Mouse (Mus musculus) stomach, postnatal 0 days (tissue): ENCODE data around the gene Rgma. TPM values are rescaled to one million over a fixed set of nuclear protein-coding genes. Genes with fewer than 3 reads are reported as not detected.

ENCODE experiments used
- ATAC-seq: fragments of 200-750 bp; cut with Nextera tagmentation; 2 replicates; pipeline ENCODE4 v1.8.0; 2017; ENCODE audit not compliant: low FRiP score, low TSS enrichment
- DNase-seq: peaks from one replicate; pipeline ENCODE4 v3.0.0-alpha.2; 2016; ENCODE audit warnings: low spot score
- H3K27ac ChIP-seq: fragments of 300-500 bp; sonication (generic); replicated peaks from 2 replicates; pipeline ENCODE4 v1.5.1; 2014; ENCODE audit warnings: mild to moderate bottlenecking, control low read depth
- H3K27me3 ChIP-seq: fragments of 300-500 bp; sonication (generic); 2 replicates; pipeline ENCODE4 v1.6.1; 2014; ENCODE audit warnings: low read length; ENCODE audit not compliant: control insufficient read depth, insufficient read depth
- H3K36me3 ChIP-seq: fragments of 300-500 bp; sonication (generic); 2 replicates; pipeline ENCODE4 v1.6.1; 2014; ENCODE audit warnings: low read length, mixed read lengths; ENCODE audit not compliant: control insufficient read depth, insufficient read depth
- H3K4me1 ChIP-seq: fragments of 300-500 bp; sonication (generic); replicated peaks from 2 replicates; pipeline ENCODE4 v1.6.1; 2014; ENCODE audit warnings: antibody characterized with exemption; ENCODE audit not compliant: control insufficient read depth, insufficient read depth
- H3K4me2 ChIP-seq: fragments of 300-500 bp; sonication (generic); replicated peaks from 2 replicates; pipeline ENCODE4 v1.6.1; 2014; ENCODE audit warnings: low read depth, mild to moderate bottlenecking, control low read depth, moderate library complexity
- H3K4me3 ChIP-seq: fragments of 300-500 bp; sonication (generic); 2 replicates; pipeline ENCODE4 v1.5.1; 2014; ENCODE audit warnings: low read depth, low read length, control low read depth
- H3K9ac ChIP-seq: fragments of 300-500 bp; sonication (generic); 2 replicates; pipeline ENCODE4 v1.6.1; 2014; ENCODE audit warnings: mild to moderate bottlenecking, low read length, control low read depth, mixed read lengths
- H3K9me3 ChIP-seq: fragments of 300-500 bp; sonication (generic); 2 replicates; pipeline ENCODE4 v1.6.1; 2016; ENCODE audit warnings: low read length; ENCODE audit not compliant: control insufficient read depth
- CTCF ChIP-seq: IDR thresholded peaks from 2 replicates; pipeline ENCODE4 v1.5.1; 2016; ENCODE audit warnings: antibody characterized with exemption, low read depth, mild to moderate bottlenecking, moderate library complexity
- EP300 ChIP-seq: optimal IDR thresholded peaks from 2 replicates; pipeline ENCODE3; 2016; ENCODE audit warnings: antibody characterized with exemption
- WGBS: fragments of 180-500 bp; shearing (Covaris S2); extraction: QIAGEN DNeasy Blood & Tissue Kit; methylation state at CpG from one replicate; pipeline ENCODE4 v1.1.7; 2014; 5-methylcytosine and 5-hydroxymethylcytosine counted together
- polyA plus RNA-seq: library from polyadenylated mRNA; unstranded; fragments of >200 nt; fragmentation: Nextera tagmentation; extraction: Ambion mirVana; gene quantifications from 2 replicates; pipeline ENCODE4 v1.2.1, GENCODE M21; 2015

Rgma gene
- 4.5 and 5.7 TPM in 2 replicates for polyA plus RNA-seq

DNA sequence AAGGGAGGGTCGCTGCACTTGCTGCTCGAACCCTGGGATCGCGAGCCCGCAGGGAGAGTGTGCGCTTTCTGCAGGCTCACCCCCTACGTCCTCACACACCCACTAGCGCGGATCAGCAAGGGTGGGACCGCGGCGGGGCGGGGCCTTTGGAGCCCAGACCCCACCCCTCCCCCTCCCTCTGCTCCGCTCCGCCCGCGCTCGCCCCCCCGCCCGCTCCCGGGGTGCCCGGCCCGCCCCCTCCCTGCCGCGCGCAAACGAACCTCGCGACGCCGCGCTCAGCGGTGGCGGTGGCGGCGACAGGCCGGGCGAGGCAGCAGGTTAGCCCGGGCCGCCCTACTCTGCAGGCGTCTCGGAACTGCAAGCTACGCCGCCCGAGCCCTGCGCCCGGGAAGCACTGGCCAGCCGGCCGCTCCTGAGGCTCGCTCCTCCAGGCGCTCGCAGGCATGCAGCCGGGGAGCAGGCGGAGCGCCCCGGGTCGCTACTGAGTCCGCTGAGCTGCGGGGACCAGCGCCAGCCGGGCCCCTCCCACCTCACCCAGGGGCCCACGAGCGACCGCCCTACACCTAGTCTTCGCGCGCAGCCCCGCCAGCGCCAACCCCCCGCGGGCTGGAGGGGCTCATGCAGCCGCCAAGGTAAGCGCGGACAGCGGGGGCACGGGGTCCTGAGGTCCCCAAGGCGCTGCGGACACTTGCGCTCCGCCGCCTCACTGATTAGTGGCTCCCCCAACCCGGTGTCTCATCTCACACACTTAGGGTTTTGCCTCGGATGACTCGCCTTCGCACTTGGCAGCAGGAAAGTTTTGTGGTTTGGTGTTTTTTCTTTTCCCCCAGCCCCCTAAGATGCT, at the start of gene Rgma:
TSS of gene Rgma (plus strand) at position 253 of the 844 bp plus-strand sequence.
- no peaks in the 10 kb centered on the region for H3K36me3 ChIP-seq
- H3K4me1 ChIP-seq, result peaks cover 4% of the 10 kb centered on the region; the same call in 1 of the 2 replicates
- peak within 1 kb of the TSS; percentile 89 for H3K27ac ChIP-seq
- peak within 1 kb of the TSS; percentile 75 for H3K9ac ChIP-seq
- peak within 1 kb of the TSS; percentile 72 for H3K4me3 ChIP-seq
- no peaks in the 10 kb centered on the region for H3K27me3 ChIP-seq
- under 1% methylated on average over 55 of the region's 85 CpGs for WGBS
- H3K9me3 ChIP-seq, result no peaks in the 10 kb centered on the region
- peak within 1 kb of the TSS; percentile 96 for H3K4me2 ChIP-seq
- no peak for TF ChIP-seq CTCF
- TF ChIP-seq EP300, result no peak
- DNase-seq (peak; percentile 77), ATAC-seq (peak; percentile 83)

DNA sequence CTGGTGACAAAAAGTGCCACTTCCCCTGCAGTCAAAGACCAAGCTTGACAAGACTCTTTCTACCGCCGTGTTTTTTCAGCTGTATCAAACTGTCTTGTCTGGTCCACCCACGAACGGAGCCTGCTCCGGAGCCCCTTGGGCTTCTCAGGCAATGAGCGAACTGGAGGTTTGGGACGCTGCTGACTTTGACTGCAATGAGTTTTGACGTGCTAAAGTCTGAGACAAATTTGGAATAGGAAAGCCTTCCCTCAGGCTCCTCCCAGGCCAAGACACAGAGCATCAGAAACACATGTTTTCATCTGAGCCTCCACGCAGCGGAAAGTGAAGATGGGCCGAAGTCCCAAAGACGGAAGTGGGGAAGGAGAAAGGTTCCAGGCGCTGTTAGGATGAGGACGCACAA, 49.1 kb upstream of the Rgma start:
- no peak for ATAC-seq
- Histone ChIP-seq H3K4me2 (no peak overlapping the region), H3K27ac (peak overlapping the region; percentile 80), H3K4me3 (no peak overlapping the region), H3K9ac (no peak overlapping the region), H3K36me3 (no peaks in the 10 kb centered on the region), H3K9me3 (no peaks in the 10 kb centered on the region), H3K4me1 (peaks cover 13% of the 10 kb centered on the region; the same call in 1 of the 2 replicates), H3K27me3 (no peaks in the 10 kb centered on the region)
- 64% methylated on average over 14 of the region's 14 CpGs for WGBS
- DNase-seq, result no peak
- no peak for TF ChIP-seq EP300

DNA sequence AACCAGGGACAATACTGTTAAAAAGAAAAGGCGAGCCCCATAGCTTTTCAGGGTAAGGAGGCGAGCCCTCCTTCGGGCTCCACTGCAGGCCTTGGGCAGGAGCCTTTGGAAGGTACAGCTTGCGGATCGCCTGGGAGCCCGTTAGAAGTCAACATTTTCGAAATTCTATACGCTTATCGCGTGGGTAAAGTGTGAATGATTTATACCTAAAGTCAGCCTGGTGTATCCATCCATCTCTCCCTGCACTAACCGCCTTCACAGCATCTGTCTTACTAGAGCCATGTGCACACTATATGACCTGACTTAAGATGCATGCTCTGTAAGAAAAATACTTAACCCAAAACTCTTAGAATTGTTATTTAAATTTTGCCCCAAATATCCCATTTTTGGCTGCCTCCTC, 48.6 kb upstream of the Rgma start:
- WGBS, result 63% methylated on average over 11 of the region's 11 CpGs
- no peak overlapping the region for H3K4me3 ChIP-seq
- no peaks in the 10 kb centered on the region for H3K27me3 ChIP-seq
- H3K9me3 ChIP-seq, result no peaks in the 10 kb centered on the region
- TF ChIP-seq CTCF, result no peak
- TF ChIP-seq EP300, result no peak
- H3K27ac ChIP-seq, result peak overlapping the region; percentile 80
- H3K9ac ChIP-seq, result no peak overlapping the region
- DNase-seq (no peak), ATAC-seq (no peak)
- no peak overlapping the region for H3K4me2 ChIP-seq
- no peaks in the 10 kb centered on the region for H3K36me3 ChIP-seq
- peaks cover 13% of the 10 kb centered on the region; the same call in 1 of the 2 replicates for H3K4me1 ChIP-seq

DNA sequence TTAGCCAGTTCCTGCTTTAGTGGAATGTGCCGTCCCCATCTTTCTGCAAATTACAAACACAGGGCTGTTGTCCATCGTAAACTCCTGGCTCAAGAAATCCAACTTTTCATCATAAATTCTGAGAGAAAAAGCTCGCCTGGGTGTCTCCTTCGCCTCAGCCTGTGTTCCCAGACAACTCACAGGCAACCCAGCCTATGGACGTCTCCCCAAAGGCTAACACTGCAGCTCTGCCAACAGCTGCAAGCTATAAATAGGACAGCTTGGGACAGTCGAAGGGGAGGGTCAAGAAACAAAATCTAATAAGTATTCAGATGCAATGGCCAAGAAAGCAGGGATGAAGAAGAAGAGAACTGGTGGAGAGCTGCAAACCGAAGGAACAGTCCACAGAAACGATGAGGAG, 48.1 kb upstream of the Rgma start:
- DNase-seq (no peak), ATAC-seq (peak; percentile 59; the same call in 1 of the 2 replicates)
- Histone ChIP-seq H3K4me3 (no peak overlapping the region), H3K36me3 (no peaks in the 10 kb centered on the region), H3K27ac (peak overlapping the region; percentile 80), H3K9me3 (no peaks in the 10 kb centered on the region), H3K27me3 (no peaks in the 10 kb centered on the region), H3K4me2 (no peak overlapping the region), H3K9ac (no peak overlapping the region), H3K4me1 (peaks cover 13% of the 10 kb centered on the region; the same call in 1 of the 2 replicates)
- TF ChIP-seq CTCF, result no peak
- TF ChIP-seq EP300, result no peak
- WGBS, result 42% methylated on average over 8 of the region's 8 CpGs

DNA sequence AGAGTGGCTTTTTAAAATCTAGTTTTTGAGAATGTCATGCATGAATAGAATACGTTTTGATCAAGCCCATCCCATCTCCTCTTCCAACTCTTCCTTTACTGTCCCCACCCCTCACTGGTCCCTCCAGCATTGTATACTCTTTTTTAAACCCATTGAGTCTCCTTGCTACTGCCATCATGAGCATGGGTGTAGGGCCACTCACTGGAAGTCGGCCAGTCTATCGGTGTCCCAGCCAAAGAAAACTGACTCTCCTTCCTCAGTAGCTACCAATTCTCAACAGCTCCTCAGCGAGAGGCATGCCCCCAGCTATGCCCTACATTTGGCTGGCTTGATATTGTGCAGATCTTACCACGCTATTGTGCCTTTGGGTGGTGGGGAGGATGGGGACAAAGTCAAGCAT, 47.7 kb upstream of the Rgma start:
- TF ChIP-seq CTCF (no peak), EP300 (no peak)

DNA sequence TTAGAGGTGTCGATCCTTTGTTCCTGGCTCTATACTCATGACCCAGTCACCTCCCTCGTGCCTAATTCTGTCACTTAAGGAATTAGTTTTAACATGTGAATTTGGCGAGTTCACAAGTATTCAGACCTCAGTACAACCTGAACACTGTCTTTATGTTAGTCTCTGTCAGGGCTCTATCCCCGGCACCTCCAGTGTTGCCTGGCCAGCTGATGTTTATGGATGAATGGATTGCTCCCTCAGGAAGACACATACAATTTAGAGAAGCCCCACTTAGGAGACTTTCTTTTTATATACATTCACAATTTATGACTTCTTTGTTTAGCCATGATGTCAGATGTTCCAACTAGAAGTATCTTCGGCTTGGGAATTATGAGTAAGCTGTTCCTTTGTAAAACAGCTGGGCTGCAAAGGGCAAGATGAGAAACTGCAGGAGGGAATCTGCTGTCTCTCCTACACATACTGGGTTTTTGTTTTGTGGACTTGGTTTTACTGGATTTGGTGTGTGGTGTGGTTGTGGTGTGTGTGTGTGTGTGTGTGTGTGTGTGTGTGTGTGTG, 46.6 kb upstream of the Rgma start:
- H3K27ac ChIP-seq, result peak overlapping the region; percentile 80
- no peaks in the 10 kb centered on the region for H3K9me3 ChIP-seq
- no peaks in the 10 kb centered on the region for H3K36me3 ChIP-seq
- 21% methylated on average over 5 of the region's 5 CpGs for WGBS
- peaks cover 13% of the 10 kb centered on the region; the same call in 1 of the 2 replicates for H3K4me1 ChIP-seq
- no peak overlapping the region for H3K9ac ChIP-seq
- no peak overlapping the region for H3K4me2 ChIP-seq
- H3K27me3 ChIP-seq, result no peaks in the 10 kb centered on the region
- ATAC-seq, result peak; percentile 11; the same call in 1 of the 2 replicates
- no peak for DNase-seq
- H3K4me3 ChIP-seq, result no peak overlapping the region
- TF ChIP-seq CTCF (no peak), EP300 (no peak)

More for the DNA sequence above, 47.7 kb upstream of the Rgma start:
- 54% methylated on average over 5 of the region's 5 CpGs for WGBS
- Histone ChIP-seq H3K27ac (peak overlapping the region; percentile 80), H3K9ac (no peak overlapping the region), H3K27me3 (no peaks in the 10 kb centered on the region), H3K9me3 (no peaks in the 10 kb centered on the region), H3K4me1 (peaks cover 13% of the 10 kb centered on the region; the same call in 1 of the 2 replicates), H3K36me3 (no peaks in the 10 kb centered on the region), H3K4me3 (no peak overlapping the region), H3K4me2 (no peak overlapping the region)
- ATAC-seq (no peak), DNase-seq (no peak)
